Mouse (Mus musculus) heart, postnatal 10 days (tissue): ENCODE measurements around the gene Samd9l. TPM values are rescaled to one million over a fixed set of nuclear protein-coding genes. Genes with fewer than 3 reads are reported as not detected.
"Not testable (repeated sequence)": the region's sequence is repeated elsewhere in the genome, so short reads cannot be mapped to it uniquely, and the experiment has no call there.

Experiments used
- DNase-seq, 2 experiments: peaks; one replicate each; pipeline ENCODE4 v3.0.0; 2021
- intact Hi-C: fragments of 180-260 bp; cut with DNase I; formaldehyde crosslinking; loops from one replicate; pipeline ENCODE4 v1.15.1; 2025
- total RNA-seq, 2 experiments: library from RNA; stranded (reverse); gene quantifications; 2 replicates each; pipeline ENCODE4 v1.2.3; 2021

The Samd9l gene
- 10 to 100 TPM; 11.2 to 12.3 TPM for total RNA-seq

- peak; percentile 82 to 85 for DNase-seq
- intact Hi-C loops = loop anchor here (5.0 kb wide), 1 partner anchor 57 kb away; no protein-coding TSS in a partner anchor
Observed at GRCm38 (mm10) chr6:3399340-3400068, at the start of gene Samd9l. Samd9l (minus strand) TSS chr6:3399572.

- peak; percentile 71 to 79 for DNase-seq
- intact Hi-C loops = no loop called here
Observed at GRCm38 (mm10) chr6:3447404-3447803, 48.0 kb upstream of the Samd9l start.

- intact Hi-C loops = no loop called here
- no peak for DNase-seq
Observed at GRCm38 (mm10) chr6:3443905-3444304, 44.5 kb upstream of the Samd9l start.

GRCm38 (mm10) chr6:3436087-3436486 is 36.7 kb upstream of the Samd9l start:
- no peak for DNase-seq
- intact Hi-C loops = no loop called here

DNA sequence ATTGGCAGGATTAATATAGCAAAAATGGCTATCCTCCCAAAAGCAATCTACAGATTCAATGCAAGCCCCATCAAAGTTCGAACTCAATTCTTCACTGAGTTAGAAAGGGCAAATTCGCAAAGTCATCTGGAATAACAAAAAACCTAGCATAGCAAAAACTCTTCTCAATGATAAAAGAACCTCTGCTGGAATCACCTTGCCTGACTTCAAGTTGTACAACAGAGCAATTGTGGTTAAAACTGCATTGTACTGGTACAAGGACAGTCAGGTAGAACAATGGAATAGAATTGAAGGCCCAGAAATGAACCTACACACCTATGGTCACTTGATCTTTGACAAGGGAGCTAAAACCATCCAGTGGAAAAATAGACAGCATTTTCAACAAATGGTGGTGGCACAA is 31.6 kb upstream of the Samd9l start:
- intact Hi-C loops, DNase-seq: not testable (repeated sequence)

DNA sequence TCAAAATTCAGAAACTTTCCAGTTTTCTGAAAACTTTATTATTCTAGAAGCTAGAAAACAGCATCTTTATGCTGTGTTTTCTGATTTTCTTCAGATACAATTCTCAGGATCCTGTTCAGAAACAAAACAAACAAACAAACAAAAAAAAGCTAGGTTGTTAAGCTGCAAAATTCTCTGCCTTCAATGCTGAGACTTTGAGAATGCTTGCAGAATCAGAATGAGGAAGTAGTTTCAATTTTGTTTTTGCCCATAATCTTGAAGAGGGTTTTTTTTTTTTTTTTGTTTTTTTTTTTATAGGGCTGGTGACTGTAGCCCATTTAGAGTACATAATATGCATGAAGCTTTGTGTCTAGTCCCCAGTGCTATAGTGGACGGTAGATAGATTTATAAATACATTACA is 27.7 kb upstream of the Samd9l start:
- no peak for DNase-seq
- intact Hi-C loops = loop anchor here (1.0 kb wide), 1 partner anchor 38 kb away; no protein-coding TSS in a partner anchor

GRCm38 (mm10) chr6:3425333-3425732 is 26.0 kb upstream of the Samd9l start:
- DNase-seq, intact Hi-C loops: not testable (repeated sequence)

GRCm38 (mm10) chr6:3424613-3425277 is 25.4 kb upstream of the Samd9l start:
- DNase-seq = peak; percentile 50 to 61
- intact Hi-C loops = not testable (repeated sequence)

DNA sequence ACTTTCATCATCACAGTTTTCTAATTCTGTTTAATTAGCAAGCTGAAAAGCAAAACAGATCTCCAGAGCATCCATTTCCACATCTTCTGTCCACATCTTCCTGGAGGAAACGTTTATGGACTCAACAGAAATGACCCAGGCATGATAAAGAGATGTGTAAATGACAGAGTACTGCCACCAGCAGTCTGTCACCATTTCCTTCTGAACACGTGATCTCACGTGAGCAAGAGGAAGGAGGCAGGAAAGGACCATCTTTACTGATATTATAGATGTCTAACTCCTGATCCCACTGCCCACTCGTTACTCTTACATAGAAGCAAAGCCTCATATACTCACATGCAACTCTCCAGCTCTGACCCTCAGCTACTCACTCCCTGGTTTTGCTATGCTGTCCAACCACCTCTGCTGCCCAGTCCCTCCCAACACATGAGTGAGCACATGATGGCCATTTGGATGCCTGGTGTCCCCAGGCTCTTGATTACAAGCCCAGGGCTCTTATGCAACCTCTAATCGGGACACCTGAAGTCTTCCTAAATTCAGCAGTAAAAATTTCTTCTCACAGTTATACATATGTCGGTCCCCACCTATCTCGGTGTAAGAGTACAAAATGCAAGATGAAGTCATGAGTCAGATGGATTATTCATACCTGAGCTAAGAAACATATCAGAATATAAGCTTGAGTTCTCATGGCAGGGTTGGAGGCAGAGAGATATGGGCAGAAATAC is 2.0 kb downstream of the Samd9l start:
- DNase-seq = not testable (repeated sequence)
- intact Hi-C loops = loop anchor here (5.0 kb wide), 1 partner anchor 55 kb away; no protein-coding TSS in a partner anchor

DNA sequence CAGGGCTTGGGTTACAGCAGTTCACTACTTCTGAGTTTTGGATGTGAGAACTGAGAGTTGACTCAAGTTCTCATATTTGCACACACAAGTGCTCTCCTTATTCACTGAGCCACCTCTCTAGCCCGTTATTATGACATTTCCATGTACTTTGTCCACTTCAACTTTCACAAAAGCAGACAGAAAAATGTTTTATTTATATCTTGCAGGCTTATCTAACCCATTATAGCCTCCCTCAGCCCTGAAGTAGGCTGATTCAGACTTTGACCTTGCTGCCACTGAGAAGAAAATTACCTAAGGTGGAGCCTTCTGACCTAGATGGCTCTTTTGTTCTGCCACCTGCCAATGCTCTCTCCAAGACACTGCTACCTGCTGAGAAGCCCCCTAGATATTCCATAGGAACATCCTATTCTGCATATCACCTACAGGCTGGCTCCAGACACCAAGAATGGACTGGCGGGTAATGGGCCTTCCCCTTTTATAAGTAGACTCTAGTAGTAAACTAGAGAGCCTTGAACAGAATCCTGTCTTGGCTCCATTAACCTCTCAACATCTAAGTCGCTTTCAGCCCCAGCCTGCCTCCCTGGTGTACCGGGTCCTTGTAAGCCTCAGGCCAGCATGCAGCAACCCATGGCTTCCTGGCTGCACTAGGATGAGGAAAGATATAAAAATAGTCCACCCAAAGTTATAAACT is 3.3 kb downstream of the Samd9l start:
- not testable (repeated sequence) for DNase-seq
- intact Hi-C loops = loop anchor here (5.0 kb wide), 1 partner anchor 54 kb away; no protein-coding TSS in a partner anchor

DNA sequence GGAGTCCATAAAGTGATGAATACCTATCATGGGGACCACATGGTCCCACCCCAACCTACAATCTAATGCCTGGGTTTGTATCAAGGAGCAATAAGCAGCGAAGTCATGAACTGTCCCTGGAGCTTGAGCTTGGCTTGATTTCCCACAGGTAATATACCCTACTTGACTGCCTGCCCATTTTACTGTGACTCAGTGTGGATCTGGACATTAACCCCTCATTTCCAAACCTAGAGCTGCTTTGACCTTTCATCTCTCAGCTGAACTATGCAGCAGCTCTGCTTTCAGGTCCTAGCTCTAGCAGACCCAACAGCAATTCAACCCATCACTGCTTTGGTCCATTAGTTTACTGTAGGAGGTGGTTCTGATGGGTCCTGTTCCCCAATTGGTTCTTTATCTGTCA is 9.4 kb downstream of the Samd9l start:
- intact Hi-C loops = loop anchor here (1.0 kb wide), 1 partner anchor 37 kb away; no protein-coding TSS in a partner anchor
- no peak for DNase-seq

DNA sequence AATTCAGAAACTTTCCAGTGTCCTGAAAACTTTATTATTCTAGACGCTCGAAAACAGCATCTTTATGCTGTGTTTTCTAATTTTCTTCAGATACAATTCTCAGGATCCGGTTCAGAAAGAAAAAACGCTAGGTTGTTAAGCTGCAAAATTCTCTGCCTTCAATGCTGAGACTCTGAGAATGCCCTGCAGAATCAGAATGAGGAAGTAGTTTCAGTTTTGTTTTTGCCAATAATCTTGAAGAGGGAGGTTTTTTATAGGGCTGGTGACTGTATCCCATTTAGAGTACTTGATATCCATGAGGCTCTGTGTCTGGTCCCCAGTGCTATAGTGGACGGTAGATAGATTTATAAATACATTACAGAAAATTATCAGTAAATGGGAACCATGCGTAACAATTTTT is 12.8 kb downstream of the Samd9l start:
- no peak for DNase-seq
- intact Hi-C loops = no loop called here

- intact Hi-C loops, DNase-seq: not testable (repeated sequence)
Observed at GRCm38 (mm10) chr6:3384816-3385215, 14.6 kb downstream of the Samd9l start.

GRCm38 (mm10) chr6:3384115-3384791 is 15.1 kb downstream of the Samd9l start:
- intact Hi-C loops, DNase-seq: not testable (repeated sequence)

- intact Hi-C loops = no loop called here
- DNase-seq = no peak
Observed at GRCm38 (mm10) chr6:3379146-3379545, 20.2 kb downstream of the Samd9l start.

DNA sequence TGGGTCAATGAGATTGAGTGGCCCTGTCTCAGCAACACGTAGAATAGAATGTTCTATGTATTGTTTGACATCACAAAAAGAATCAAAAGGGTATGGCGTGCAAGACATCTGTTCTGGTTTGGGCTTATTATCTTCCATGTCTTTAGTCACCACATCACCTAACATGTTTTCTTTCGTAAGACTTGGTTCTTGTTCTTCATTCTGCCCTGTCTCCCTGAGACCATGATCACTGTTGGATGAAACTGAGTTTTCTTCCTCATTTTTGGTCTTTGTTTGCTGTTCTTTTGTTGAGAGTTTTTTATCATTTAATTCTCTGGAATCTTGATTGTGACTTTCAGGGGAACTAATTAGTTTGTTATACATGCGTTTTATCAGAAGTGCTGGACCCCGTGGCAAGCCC is 22.7 kb downstream of the Samd9l start:
- no peak for DNase-seq
- intact Hi-C loops = no loop called here

GRCm38 (mm10) chr6:3369527-3369926 is 29.8 kb downstream of the Samd9l start:
- no peak for DNase-seq
- intact Hi-C loops = no loop called here

DNA sequence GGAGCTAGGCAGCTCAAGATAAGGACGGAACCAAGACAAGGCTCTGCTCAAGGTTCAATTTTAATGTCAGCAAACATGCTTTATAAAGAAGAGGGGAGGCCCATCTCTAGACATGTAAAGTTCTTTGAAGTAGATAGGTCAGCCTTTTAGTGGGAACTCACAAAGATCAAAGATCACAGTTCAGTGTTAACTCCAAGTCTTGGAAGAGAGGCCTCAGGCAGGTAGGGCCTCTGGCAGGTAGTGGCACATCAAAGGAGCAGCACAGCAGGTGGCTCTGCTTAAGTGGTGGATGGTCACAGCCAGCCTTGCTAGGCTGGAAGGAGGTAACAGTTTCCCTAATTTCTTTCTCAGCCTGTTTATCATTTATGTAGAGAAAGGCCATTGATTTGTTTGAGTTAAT is 33.8 kb downstream of the Samd9l start:
- intact Hi-C loops, DNase-seq: not testable (repeated sequence)

- peak; percentile 51 to 57 for DNase-seq
- intact Hi-C loops = not testable (repeated sequence)
Observed at GRCm38 (mm10) chr6:3345924-3346597, 53.3 kb downstream of the Samd9l start.
